Mouse (Mus musculus) E14TG2a.4 (cell line): ENCODE data around the gene Rassf1.

Experiments used
- CTCF ChIP-seq: conservative IDR thresholded peaks from 2 replicates; pipeline ENCODE4 v1.5.1; 2014; ENCODE audit warnings: low read length
- NANOG ChIP-seq: IDR thresholded peaks from 2 replicates; pipeline ENCODE4 v1.6.1; 2014; ENCODE audit warnings: borderline replicate concordance, low read length, mixed read lengths
- POU5F1 ChIP-seq: IDR thresholded peaks from 2 replicates; pipeline ENCODE4 v1.6.1; 2014; ENCODE audit warnings: low read length, borderline replicate concordance

DNA sequence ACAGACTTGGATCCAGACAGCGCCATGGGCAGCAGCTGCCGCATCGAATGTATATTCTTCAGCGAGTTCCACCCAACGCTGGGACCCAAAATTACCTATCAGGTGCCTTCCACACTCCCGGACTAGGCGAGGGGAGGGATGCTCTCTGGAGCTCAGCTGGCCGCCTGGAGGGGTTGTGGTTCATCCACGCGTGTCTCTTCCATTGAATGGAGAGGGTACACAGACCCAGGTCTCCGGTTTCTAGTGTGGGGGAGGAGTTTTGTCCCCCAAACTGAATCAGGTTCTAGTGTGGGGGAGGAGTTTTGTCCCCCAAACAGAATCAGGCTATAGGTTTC is 9.0 kb upstream of the Rassf1 start:
- TF ChIP-seq CTCF (no peak), POU5F1 (no peak), NANOG (no peak)
